Mouse (Mus musculus) liver, embryonic 12.5 days (tissue): ENCODE data around the gene Rapgef4. TPM values are rescaled to one million over a fixed set of nuclear protein-coding genes. Genes with fewer than 3 reads are reported as not detected.

ENCODE experiments used
- ATAC-seq: fragments of 200-750 bp; cut with Nextera tagmentation; 2 replicates; pipeline ENCODE4 v1.8.0; 2017; ENCODE audit warnings: moderate number of reproducible peaks, mild to moderate bottlenecking, moderate library complexity
- H3K27ac ChIP-seq: fragments of 300-500 bp; sonication (generic); 2 replicates; pipeline ENCODE4 v1.5.1; 2016; ENCODE audit warnings: mild to moderate bottlenecking
- H3K27me3 ChIP-seq: fragments of 300-500 bp; sonication (generic); replicated peaks from 2 replicates; pipeline ENCODE4 v1.6.1; 2016; ENCODE audit warnings: mild to moderate bottlenecking, moderate library complexity
- H3K36me3 ChIP-seq: fragments of 300-500 bp; sonication (generic); 2 replicates; pipeline ENCODE4 v1.6.1; 2016; ENCODE audit warnings: mild to moderate bottlenecking, moderate library complexity
- H3K4me1 ChIP-seq: fragments of 300-500 bp; sonication (generic); 2 replicates; pipeline ENCODE4 v1.6.1; 2016
- H3K4me2 ChIP-seq: fragments of 300-500 bp; sonication (generic); 2 replicates; pipeline ENCODE4 v1.6.1; 2016; ENCODE audit warnings: mild to moderate bottlenecking, moderate library complexity
- H3K4me3 ChIP-seq: fragments of 300-500 bp; sonication (generic); 2 replicates; pipeline ENCODE4 v1.5.1; 2016; ENCODE audit warnings: mild to moderate bottlenecking, moderate library complexity
- H3K9ac ChIP-seq: fragments of 300-500 bp; sonication (generic); 2 replicates; pipeline ENCODE4 v1.6.1; 2016; ENCODE audit warnings: mild to moderate bottlenecking, moderate library complexity
- H3K9me3 ChIP-seq: fragments of 300-500 bp; sonication (generic); replicated peaks from 2 replicates; pipeline ENCODE4 v1.6.1; 2016; ENCODE audit warnings: mild to moderate bottlenecking, moderate library complexity
- WGBS: fragments of 180-500 bp; shearing (Covaris S2); methylation state at CpG from one replicate; pipeline ENCODE4 v1.1.7; 2016; ENCODE audit not compliant: insufficient replicate concordance; 5-methylcytosine and 5-hydroxymethylcytosine counted together
- polyA plus RNA-seq: library from polyadenylated mRNA; unstranded; fragments of >200 nt; fragmentation: Nextera tagmentation; extraction: Ambion mirVana; gene quantifications from 2 replicates; pipeline ENCODE4 v1.2.1, GENCODE M21; 2016

Rapgef4 gene
- polyA plus RNA-seq, 1 experiment from 2014 or later = 3.6 TPM

- no peak for ATAC-seq
- 0 out of 2 replicates have a peak, but pooled peaks cover 4% of the 10 kb centered on the region for H3K4me1 ChIP-seq
- H3K9me3 ChIP-seq = no peaks in the 10 kb centered on the region
- H3K27ac ChIP-seq = no peak overlapping the region
- no peaks in the 10 kb centered on the region for H3K36me3 ChIP-seq
- 0 out of 2 replicates have a peak, but pooled peaks cover 5% of the 10 kb centered on the region for H3K27me3 ChIP-seq
- 80% methylated on average over 2 of the region's 2 CpGs for WGBS
- H3K4me2 ChIP-seq = no peak overlapping the region
- H3K9ac ChIP-seq = no peak overlapping the region
- H3K4me3 ChIP-seq = no peak overlapping the region
Observed at GRCm38 (mm10) chr2:72238421-72238820, 257.4 kb downstream of the Rapgef4 start.

DNA sequence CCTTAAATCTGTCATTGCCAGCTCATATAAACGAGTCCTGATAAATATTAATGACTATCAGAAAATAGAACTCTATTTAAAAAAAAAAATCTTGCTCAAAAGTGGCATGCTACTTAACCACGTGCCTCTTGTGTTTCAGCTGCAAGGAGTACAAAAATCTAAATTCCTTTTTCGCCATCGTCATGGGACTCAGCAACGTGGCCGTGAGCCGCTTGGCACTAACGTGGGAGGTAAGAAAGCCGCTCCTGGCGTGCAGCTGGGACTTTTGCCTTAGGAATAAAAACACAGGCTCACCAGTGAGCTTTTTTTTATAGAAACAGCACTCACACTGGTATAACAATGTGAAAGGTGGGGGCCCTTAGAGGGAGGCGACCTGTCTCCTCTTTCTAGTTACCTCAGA lies 257.9 kb downstream of the Rapgef4 start:
- H3K4me3 ChIP-seq = no peak overlapping the region

DNA sequence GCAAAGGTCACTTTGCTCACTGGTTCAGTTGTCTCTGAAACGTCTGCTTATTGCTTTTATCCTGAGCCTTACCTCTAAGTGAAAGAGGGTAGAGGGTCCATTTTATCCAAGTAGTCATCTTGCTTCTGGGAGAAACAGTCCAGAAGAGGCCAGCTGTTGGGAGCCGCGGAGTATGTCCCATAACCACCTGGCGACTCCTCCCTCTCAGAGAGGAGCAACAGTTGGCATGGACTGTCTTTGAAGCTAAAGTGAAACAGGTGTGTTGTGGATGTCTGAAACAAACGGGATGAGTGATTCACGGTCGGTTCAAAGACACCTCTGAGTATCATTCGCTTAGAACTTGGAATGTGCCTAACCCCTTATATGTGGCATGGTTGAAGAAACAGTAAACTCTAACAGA lies 258.4 kb downstream of the Rapgef4 start:
- H3K27me3 ChIP-seq = no peaks in the 10 kb centered on the region
- no peak overlapping the region for H3K4me3 ChIP-seq
- no peak for ATAC-seq
- no peaks in the 10 kb centered on the region for H3K36me3 ChIP-seq
- 70% methylated on average over 8 of the region's 8 CpGs for WGBS
- no peak overlapping the region for H3K27ac ChIP-seq
- 0 out of 2 replicates have a peak, but pooled peaks cover 4% of the 10 kb centered on the region for H3K4me1 ChIP-seq
- H3K9me3 ChIP-seq = no peaks in the 10 kb centered on the region
- no peak overlapping the region for H3K4me2 ChIP-seq
- no peak overlapping the region for H3K9ac ChIP-seq

More for the DNA sequence above, 257.9 kb downstream of the Rapgef4 start:
- H3K36me3 ChIP-seq = no peaks in the 10 kb centered on the region
- ATAC-seq = no peak
- H3K9me3 ChIP-seq = no peaks in the 10 kb centered on the region
- H3K9ac ChIP-seq = no peak overlapping the region
- 0 out of 2 replicates have a peak, but pooled peaks cover 4% of the 10 kb centered on the region for H3K4me1 ChIP-seq
- no peak overlapping the region for H3K27ac ChIP-seq
- WGBS = 77% methylated on average over 11 of the region's 11 CpGs
- 0 out of 2 replicates have a peak, but pooled peaks cover 2% of the 10 kb centered on the region for H3K27me3 ChIP-seq
- no peak overlapping the region for H3K4me2 ChIP-seq

DNA sequence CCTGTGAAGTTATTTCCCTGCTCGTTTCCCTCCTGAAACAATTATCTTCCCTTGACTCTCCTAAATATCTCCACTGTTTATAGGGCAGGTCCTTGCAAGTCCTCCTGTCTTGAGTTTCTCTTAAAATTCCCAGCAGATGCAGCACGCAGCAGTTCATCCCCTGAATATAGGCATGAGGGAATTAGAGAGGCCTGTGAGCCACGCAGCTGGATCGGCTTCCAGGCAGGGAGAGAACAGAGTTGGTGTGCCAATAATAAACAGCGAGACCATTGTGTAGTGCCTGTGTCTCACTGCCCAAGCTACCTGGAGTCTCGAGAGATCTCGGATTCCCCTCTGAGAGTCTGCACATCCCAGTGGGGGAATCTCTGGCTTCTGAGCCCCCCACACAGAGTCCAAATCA lies 259.0 kb downstream of the Rapgef4 start:
- WGBS = 70% methylated on average over 7 of the region's 7 CpGs
- H3K4me2 ChIP-seq = no peak overlapping the region

GRCm38 (mm10) chr2:72240691-72241090 lies 259.7 kb downstream of the Rapgef4 start:
- no peak for ATAC-seq
- Histone ChIP-seq H3K9ac (no peak overlapping the region), H3K27ac (no peak overlapping the region), H3K9me3 (no peaks in the 10 kb centered on the region), H3K4me2 (no peak overlapping the region), H3K36me3 (no peaks in the 10 kb centered on the region), H3K27me3 (no peaks in the 10 kb centered on the region), H3K4me3 (no peak overlapping the region), H3K4me1 (0 out of 2 replicates have a peak, but pooled peaks cover 4% of the 10 kb centered on the region)
- WGBS = 71% methylated on average over 7 of the region's 7 CpGs

More for the DNA sequence above, 259.0 kb downstream of the Rapgef4 start:
- Histone ChIP-seq H3K27me3 (no peaks in the 10 kb centered on the region), H3K4me3 (no peak overlapping the region), H3K9ac (no peak overlapping the region), H3K4me1 (0 out of 2 replicates have a peak, but pooled peaks cover 4% of the 10 kb centered on the region), H3K9me3 (no peaks in the 10 kb centered on the region), H3K36me3 (no peaks in the 10 kb centered on the region), H3K27ac (no peak overlapping the region)
- ATAC-seq = no peak

DNA sequence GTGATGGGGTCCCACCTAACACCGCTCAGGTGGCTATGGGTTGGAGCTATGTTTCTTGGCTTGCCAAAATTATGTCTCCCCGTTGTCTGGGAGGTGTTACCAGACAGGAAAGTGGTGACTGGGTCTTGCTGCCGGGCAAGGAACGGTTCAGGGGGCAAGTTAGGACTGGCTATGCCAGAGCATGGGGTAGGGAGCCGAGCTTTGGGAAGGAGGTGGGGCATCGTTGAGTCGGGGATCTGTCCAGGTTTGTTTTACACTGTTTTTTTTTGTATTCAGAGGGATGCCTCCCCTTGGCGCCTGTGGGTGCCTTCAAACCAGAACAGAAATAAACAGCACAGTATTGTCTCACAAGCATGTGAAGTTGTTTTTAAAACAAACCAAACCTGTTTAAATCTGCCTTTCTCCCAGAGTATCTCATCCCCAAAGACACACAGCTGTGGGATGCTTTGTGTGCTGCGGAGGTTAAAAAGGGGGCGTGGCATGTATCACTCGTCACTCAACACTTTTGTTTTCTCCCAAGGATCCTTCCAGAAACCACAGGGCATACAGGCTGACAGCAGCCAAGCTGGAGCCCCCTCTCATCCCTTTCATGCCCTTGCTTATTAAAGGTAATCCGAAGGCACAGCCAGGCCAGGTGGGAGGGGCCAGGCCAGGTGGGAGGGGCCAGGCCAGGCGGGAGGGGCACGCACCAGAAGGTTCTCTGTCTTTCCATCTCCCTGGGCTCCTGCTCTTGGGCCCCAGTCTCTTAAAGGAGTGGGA lies 260.9 kb downstream of the Rapgef4 start:
- Histone ChIP-seq H3K4me3 (peak overlapping the region; percentile 28), H3K27me3 (no peaks in the 10 kb centered on the region), H3K4me1 (0 out of 2 replicates have a peak, but pooled peaks cover 4% of the 10 kb centered on the region), H3K9ac (no peak overlapping the region), H3K4me2 (peak overlapping the region; percentile 54), H3K9me3 (no peaks in the 10 kb centered on the region), H3K36me3 (no peaks in the 10 kb centered on the region), H3K27ac (no peak overlapping the region)
- ATAC-seq = no peak
- WGBS = 59% methylated on average over 14 of the region's 14 CpGs

DNA sequence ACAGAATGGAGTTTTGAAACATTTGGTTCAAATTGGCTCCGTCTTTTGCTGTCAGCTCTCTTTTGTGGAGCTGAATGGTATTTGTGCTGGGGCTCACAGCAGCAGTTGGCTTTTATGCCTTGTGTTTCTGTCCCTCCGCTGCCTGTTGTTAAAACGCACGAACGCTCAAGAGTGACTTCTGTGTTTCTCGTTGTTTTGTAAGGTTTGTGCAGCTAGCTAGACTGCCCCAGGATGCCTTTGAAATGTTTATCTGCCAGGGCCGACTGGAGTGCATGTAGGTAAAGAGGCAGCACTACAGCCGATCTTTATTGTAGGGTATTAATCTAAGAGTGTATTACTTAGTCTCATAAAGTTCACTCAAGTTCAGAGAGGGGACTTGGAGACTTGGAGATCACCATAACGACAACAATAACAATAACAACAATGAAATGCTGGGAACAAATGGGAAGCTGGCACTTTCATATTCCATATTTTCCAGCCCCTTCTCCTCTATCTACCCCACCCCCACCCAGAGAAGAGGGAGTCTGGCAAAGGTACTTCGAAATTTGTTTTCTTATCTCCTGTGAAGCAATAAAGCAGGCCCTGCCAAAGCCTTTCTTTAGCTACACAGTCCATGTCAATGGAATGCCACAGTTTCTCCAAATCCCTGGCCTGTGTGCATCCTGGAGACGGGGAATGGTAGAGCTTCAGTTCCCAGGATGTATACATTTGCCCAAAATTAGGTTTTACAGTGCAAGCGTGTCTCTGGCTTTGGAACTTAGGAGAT lies 262.1 kb downstream of the Rapgef4 start:
- H3K4me2 ChIP-seq = no peak overlapping the region
- no peak for ATAC-seq
- no peaks in the 10 kb centered on the region for H3K27me3 ChIP-seq
- H3K9me3 ChIP-seq = no peaks in the 10 kb centered on the region
- 0 out of 2 replicates have a peak, but pooled peaks cover 4% of the 10 kb centered on the region for H3K4me1 ChIP-seq
- no peak overlapping the region for H3K27ac ChIP-seq
- no peak overlapping the region for H3K4me3 ChIP-seq
- 70% methylated on average over 12 of the region's 12 CpGs for WGBS
- H3K36me3 ChIP-seq = no peaks in the 10 kb centered on the region
- H3K9ac ChIP-seq = no peak overlapping the region

DNA sequence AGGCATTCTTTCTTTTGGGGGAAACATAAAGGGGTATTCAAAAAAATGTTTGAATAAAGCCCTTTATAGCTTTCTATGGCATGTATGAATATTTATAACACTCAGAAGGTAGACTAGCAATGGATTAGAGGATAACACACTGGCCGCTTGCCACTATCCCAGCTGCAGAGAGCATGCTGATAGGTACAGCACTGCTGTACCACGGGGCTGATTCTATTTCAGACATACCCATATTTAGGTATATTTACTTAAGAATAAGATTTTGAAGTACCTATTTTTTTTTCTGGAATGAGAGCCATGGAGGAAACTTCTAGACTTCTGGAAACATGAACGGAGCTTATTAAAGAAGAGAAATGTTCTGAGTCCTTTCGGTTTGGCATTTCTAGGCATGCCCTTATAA lies 264.6 kb downstream of the Rapgef4 start:
- 69% methylated on average over 4 of the region's 4 CpGs for WGBS
- 0 out of 2 replicates have a peak, but pooled peaks cover 4% of the 10 kb centered on the region for H3K4me1 ChIP-seq
- H3K36me3 ChIP-seq = no peaks in the 10 kb centered on the region
- H3K4me2 ChIP-seq = no peak overlapping the region
- no peak overlapping the region for H3K4me3 ChIP-seq
- ATAC-seq = no peak
- H3K9ac ChIP-seq = no peak overlapping the region
- no peak overlapping the region for H3K27ac ChIP-seq
- no peaks in the 10 kb centered on the region for H3K27me3 ChIP-seq
- H3K9me3 ChIP-seq = no peaks in the 10 kb centered on the region

DNA sequence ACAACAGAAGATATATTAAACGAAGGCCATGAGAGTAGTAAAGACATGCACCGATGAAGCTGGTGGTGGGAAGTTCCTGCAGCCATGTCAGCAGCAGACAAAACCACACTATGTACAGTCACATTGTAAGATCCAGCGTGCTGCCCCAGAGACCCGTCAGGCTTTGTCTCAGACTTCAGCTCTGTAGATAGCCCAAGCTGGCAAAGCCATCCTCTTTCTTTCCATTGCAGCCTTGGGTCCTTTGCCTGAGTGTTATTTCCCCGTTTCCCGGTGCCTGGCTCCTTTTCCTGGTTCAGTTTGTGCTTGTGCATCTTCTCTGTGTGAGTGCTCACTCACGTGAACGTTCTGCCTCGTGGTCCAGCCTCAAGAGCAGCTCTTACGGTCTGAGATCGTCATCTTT lies 265.3 kb downstream of the Rapgef4 start:
- no peaks in the 10 kb centered on the region for H3K36me3 ChIP-seq
- no peaks in the 10 kb centered on the region for H3K9me3 ChIP-seq
- no peak overlapping the region for H3K27ac ChIP-seq
- H3K4me1 ChIP-seq = 0 out of 2 replicates have a peak, but pooled peaks cover 4% of the 10 kb centered on the region
- no peak overlapping the region for H3K4me3 ChIP-seq
- H3K4me2 ChIP-seq = no peak overlapping the region
- no peak overlapping the region for H3K9ac ChIP-seq
- H3K27me3 ChIP-seq = no peaks in the 10 kb centered on the region
- ATAC-seq = no peak
- 66% methylated on average over 11 of the region's 11 CpGs for WGBS

DNA sequence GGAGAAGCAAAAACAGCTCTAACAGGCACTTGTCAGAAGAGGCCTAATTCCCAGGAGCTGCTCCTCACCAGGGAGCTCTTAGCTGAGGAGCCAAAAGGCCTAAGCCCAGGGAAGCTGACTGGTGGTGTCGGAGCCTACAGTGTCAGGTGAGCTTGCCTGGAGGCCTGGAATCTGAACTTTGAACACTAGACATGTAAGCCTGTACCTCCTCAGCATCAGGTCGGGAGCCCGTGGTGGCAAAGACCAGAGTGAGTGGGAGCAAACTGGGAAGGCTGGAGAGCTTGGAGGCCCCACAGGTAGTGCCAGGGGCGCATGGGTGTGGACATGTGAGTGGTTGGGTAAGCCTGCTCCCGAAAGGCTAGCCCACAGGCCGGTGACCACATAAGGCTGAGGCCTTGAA lies 266.8 kb downstream of the Rapgef4 start:
- Histone ChIP-seq H3K27ac (no peak overlapping the region), H3K4me3 (no peak overlapping the region), H3K9ac (no peak overlapping the region), H3K4me1 (no peaks in the 10 kb centered on the region), H3K4me2 (no peak overlapping the region), H3K27me3 (no peaks in the 10 kb centered on the region), H3K9me3 (no peaks in the 10 kb centered on the region), H3K36me3 (no peaks in the 10 kb centered on the region)
- 79% methylated on average over 6 of the region's 6 CpGs for WGBS
- no peak for ATAC-seq

DNA sequence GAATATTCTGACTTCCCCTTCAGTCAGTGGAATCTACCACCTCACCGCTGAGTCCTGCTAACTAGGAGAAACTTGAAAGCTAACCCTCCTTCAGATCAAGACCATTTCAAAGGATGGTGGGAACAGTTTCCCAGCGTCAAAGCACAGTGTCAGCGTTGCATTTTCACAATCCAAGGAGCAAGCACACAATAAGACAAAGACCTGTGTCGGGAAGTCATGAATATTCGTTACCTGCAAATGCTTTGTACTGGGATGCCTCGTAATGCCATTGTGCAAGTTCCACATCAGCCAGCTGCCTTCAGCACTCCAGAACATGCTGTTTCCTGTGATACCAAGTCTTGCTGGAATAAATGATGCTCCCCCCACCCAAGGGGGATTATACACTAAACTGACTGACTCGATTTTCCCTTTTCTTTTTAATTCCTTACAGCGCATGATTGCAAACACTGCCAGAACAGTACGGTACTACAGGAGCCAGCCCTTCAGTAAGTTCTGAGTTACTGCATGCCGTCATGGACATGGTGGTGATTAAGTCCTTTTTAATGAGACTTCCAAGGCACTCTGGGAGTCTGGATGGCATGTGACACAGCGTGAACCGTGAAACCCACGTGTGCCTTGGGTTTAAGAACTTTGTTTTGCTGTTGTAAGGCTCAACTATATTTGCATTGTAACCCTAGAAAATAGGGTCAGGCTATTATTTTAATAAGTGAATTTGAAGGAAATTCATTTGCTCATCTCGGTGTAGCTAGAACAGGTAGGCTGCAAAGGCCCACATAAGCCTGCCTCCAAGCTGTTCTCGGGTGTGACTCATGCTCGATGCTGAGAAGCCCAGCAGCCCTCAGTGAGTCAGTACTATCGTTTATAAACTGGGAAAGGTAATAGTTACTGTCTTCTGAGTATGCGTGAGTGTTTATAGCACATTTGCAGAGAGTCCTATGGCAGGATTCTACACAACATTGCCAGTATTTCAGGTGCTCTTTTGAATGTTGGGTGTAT lies 271.8 kb downstream of the Rapgef4 start:
- Histone ChIP-seq H3K4me3 (no peak overlapping the region), H3K27me3 (no peaks in the 10 kb centered on the region), H3K36me3 (no peaks in the 10 kb centered on the region), H3K4me1 (no peaks in the 10 kb centered on the region), H3K4me2 (no peak overlapping the region), H3K9me3 (no peaks in the 10 kb centered on the region), H3K27ac (no peak overlapping the region), H3K9ac (no peak overlapping the region)
- 66% methylated on average over 18 of the region's 18 CpGs for WGBS
- no peak for ATAC-seq
